Mouse (Mus musculus) midbrain, embryonic 10.5 days (tissue): ENCODE measurements at regions not wholly inside any gene's neighbourhood (a gene's known extent, or its start where the extent isn't known, plus 50 kb on each side); places are given as distances from the start of the nearest gene placed in this dataset.

ENCODE experiments used
- DNase-seq: peaks from one replicate; pipeline ENCODE4 v3.0.0-alpha.2; 2017; ENCODE audit warnings: low spot score
- H3K27ac ChIP-seq: fragments of 300-500 bp; sonication (generic); replicated peaks from 2 replicates; pipeline ENCODE4 v1.5.1; 2016; ENCODE audit warnings: mild to moderate bottlenecking
- H3K27me3 ChIP-seq: fragments of 300-500 bp; sonication (generic); 2 replicates; pipeline ENCODE4 v1.6.1; 2016; ENCODE audit warnings: low read depth, mild to moderate bottlenecking; ENCODE audit not compliant: poor library complexity, severe bottlenecking
- H3K36me3 ChIP-seq: fragments of 300-500 bp; sonication (generic); 2 replicates; pipeline ENCODE4 v1.6.1; 2016; ENCODE audit warnings: mild to moderate bottlenecking, moderate library complexity
- H3K4me1 ChIP-seq: fragments of 300-500 bp; sonication (generic); 2 replicates; pipeline ENCODE4 v1.6.1; 2016
- H3K4me3 ChIP-seq: fragments of 300-500 bp; sonication (generic); 2 replicates; pipeline ENCODE4 v1.5.1; 2016; ENCODE audit warnings: mild to moderate bottlenecking, moderate library complexity
- H3K9me3 ChIP-seq: fragments of 300-500 bp; sonication (generic); replicated peaks from 2 replicates; pipeline ENCODE4 v1.6.1; 2016; ENCODE audit warnings: mild to moderate bottlenecking
- WGBS: fragments of 180-500 bp; shearing (Covaris S2); methylation state at CpG from one replicate; pipeline ENCODE4 v1.1.7; 2016; 5-methylcytosine and 5-hydroxymethylcytosine counted together

GRCm38 (mm10) chr1:73828996-73829395 lies 295.3 kb downstream of the Tns1 start:
- DNase-seq = no peak
- H3K27me3 ChIP-seq = peaks cover 13% of the 10 kb centered on the region
- no peaks in the 10 kb centered on the region for H3K36me3 ChIP-seq
- WGBS = 76% methylated on average over 10 of the region's 10 CpGs
- H3K4me3 ChIP-seq = no peak overlapping the region
- peaks cover 45% of the 10 kb centered on the region for H3K4me1 ChIP-seq
- no peaks in the 10 kb centered on the region for H3K9me3 ChIP-seq
- H3K27ac ChIP-seq = peak overlapping the region; percentile 39

DNA sequence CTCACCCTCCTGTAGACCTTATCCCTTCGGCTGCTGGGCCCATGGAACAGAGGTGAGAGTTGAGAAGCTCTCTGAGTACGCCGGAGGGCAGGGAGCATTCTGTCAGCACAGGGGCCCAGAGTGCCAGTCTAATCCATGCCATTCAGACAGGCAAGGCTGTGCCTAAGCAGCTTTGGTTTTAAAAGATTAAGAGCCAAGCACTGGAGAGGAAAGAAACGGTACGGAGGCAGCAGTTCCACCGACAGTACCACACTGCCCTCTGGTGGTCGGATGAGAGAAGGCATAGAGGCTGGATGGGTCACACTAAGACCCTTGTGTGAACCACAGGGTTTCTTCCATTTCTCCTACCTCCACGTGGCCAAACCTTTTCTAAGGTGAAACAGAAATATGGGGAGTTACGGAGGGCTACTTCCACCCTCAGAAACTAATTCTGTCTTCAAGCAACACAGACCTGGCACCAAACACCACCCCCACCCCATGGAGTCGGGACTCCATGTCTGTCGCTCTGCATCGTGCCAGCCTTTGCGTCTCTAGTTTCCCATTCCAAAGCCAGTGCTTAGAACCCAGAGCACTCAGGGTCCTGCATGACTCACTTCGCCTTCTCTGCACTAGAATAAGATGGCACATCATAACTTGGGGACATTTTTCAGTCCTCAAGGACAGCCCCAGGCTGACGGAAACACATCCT lies 297.9 kb downstream of the Tns1 start:
- H3K36me3 ChIP-seq = no peaks in the 10 kb centered on the region
- H3K27ac ChIP-seq = peak overlapping the region; percentile 69
- no peaks in the 10 kb centered on the region for H3K9me3 ChIP-seq
- H3K4me1 ChIP-seq = peaks cover 49% of the 10 kb centered on the region
- peak; percentile 89 for DNase-seq
- WGBS = 39% methylated on average over 15 of the region's 15 CpGs
- H3K27me3 ChIP-seq = peaks cover 13% of the 10 kb centered on the region
- H3K4me3 ChIP-seq = peak overlapping the region; percentile 11; the same call in 1 of the 2 replicates

DNA sequence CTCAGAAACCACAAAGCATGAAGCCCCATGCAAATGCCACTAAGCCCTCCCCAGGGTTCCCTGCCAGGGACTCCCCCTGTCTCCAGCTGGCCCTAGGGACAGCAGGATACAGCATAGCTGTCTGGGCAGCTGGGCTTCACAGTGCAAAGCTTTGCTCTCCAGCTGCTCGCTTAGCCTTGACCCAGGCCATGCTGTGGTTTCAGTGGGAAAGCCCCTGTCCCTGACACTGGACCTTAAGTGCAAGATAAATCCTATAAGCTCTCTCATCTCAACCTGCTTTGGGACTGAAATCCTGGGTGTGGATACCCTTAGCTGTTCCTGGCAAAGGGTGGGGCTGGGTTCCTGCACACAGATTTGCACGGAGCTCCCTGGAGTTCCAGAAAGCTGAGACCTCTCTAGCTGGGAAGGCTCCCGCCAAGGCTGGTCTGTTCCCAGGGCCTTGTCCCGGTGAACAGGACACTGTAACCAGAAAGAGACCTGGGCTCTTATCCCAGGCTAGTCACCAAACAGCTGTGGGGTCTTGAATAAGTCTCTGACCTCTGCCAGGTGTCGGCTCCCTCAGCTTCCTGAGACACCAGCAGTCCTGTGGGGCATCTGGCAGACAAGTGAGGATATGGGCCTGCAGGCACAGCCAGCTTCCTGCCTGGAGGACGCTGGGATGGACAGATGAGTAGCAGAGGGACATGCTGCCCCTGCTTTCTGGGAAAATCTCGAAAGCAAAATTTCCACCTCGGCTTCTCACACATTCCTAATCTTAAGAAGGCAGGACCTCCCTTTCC lies 299.7 kb downstream of the Tns1 start:
- Histone ChIP-seq H3K36me3 (no peaks in the 10 kb centered on the region), H3K4me3 (no peak overlapping the region), H3K9me3 (no peaks in the 10 kb centered on the region), H3K27ac (peak overlapping the region; percentile 73), H3K4me1 (peaks cover 49% of the 10 kb centered on the region), H3K27me3 (peaks cover 13% of the 10 kb centered on the region)
- 52% methylated on average over 8 of the region's 8 CpGs for WGBS
- DNase-seq = peak; percentile 22

DNA sequence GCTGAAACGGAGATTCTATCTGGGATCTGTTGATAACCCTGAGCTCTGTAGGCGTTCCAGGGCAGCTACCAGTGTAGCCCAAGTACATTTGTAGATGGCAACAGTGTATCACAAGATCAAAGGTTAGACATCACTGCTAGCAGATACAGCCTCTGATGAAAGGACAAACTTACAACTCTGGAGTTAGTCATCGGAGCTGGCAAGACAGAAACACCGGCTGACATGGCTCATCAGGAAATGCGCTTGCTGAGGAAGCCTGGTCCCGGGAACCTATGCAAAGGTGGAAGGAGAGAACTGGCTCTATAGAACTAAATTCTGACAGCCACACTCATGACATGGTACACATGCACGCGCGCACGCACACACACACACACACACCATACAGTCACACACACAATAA lies 300.5 kb downstream of the Tns1 start:
- Histone ChIP-seq H3K27ac (no peak overlapping the region), H3K27me3 (peaks cover 13% of the 10 kb centered on the region), H3K9me3 (no peaks in the 10 kb centered on the region), H3K36me3 (no peaks in the 10 kb centered on the region), H3K4me3 (no peak overlapping the region), H3K4me1 (peaks cover 45% of the 10 kb centered on the region)
- WGBS = 83% methylated on average over 10 of the region's 10 CpGs
- no peak for DNase-seq

DNA sequence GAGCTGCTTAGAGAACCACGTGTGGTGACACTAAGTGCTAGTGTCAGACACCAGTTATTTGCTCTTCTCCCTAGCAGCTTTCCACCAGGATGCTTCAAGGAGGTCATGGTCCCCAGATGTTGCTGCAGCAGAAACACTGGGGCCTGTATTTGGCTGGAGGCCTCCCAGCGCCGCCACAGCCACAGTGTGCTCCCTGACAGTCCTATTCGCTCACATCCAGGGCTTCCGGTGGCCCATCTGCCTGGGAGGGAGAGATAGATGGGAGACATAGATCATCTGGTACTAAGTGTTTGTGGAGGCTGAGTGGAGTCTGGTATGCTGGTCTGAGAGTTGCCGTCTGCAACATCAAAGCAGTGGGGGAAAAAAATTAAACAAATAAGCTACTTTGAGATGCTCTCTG lies 301.6 kb downstream of the Tns1 start:
- no peak for DNase-seq
- Histone ChIP-seq H3K4me3 (no peak overlapping the region), H3K27ac (peak overlapping the region; percentile 62; the same call in 1 of the 2 replicates), H3K9me3 (no peaks in the 10 kb centered on the region), H3K36me3 (no peaks in the 10 kb centered on the region), H3K27me3 (peaks cover 7% of the 10 kb centered on the region; the same call in 1 of the 2 replicates), H3K4me1 (peaks cover 35% of the 10 kb centered on the region)
- WGBS = 59% methylated on average over 6 of the region's 6 CpGs

GRCm38 (mm10) chr1:73820701-73821100 lies 303.5 kb downstream of the Tns1 start:
- no peak overlapping the region for H3K4me3 ChIP-seq
- no peaks in the 10 kb centered on the region for H3K27me3 ChIP-seq
- H3K4me1 ChIP-seq = peaks cover 18% of the 10 kb centered on the region
- 84% methylated on average over 7 of the region's 7 CpGs for WGBS
- no peaks in the 10 kb centered on the region for H3K9me3 ChIP-seq
- H3K27ac ChIP-seq = 0 out of 2 replicates have a peak overlapping the region, but pooled peaks have one; percentile 24
- no peak for DNase-seq
- no peaks in the 10 kb centered on the region for H3K36me3 ChIP-seq

DNA sequence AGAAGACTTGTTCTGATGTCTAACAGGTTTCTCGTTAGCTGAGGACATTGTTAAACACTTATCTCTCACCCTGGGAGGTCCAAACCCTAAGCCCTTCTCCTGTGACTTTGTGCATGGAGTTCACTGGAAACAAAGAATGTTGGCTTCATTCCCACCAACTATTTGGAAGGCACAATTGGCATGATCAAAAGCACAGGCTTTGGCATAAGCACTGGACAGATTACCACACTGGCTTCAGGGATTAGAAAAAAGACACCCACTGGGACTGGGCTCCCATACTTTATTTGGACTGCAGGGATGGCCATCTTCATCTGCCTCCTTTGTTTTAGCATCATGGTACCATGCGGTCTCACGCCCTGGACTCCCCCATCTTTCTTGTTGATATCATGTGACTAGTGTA lies 317.0 kb downstream of the Tns1 start:
- Histone ChIP-seq H3K9me3 (no peaks in the 10 kb centered on the region), H3K27me3 (no peaks in the 10 kb centered on the region), H3K27ac (no peak overlapping the region), H3K4me1 (no peaks in the 10 kb centered on the region), H3K36me3 (no peaks in the 10 kb centered on the region), H3K4me3 (no peak overlapping the region)
- no peak for DNase-seq
- 87% methylated on average over 3 of the region's 3 CpGs for WGBS

DNA sequence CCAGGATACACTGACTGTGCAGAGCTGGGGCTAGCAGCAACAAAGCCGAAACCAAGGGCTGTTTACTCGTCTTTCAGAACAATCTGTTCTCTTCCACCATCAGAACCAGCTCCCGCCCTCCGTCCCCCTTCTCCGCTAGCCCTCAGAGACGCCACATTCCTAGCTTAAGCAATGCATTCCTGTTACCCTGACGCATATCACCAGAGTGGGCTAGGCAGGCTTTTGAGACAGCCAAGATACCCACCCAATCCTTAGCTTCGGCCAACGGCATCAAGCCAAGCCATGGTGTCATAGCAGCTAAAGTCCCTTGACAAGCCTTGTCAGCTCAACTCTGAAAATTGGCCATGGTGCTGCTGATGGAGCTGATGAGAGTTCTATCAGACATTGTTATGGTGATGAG lies 319.1 kb downstream of the Tns1 start:
- H3K9me3 ChIP-seq = peaks cover 3% of the 10 kb centered on the region; the same call in 1 of the 2 replicates
- H3K4me3 ChIP-seq = no peak overlapping the region
- H3K36me3 ChIP-seq = no peaks in the 10 kb centered on the region
- no peak for DNase-seq
- H3K27ac ChIP-seq = 0 out of 2 replicates have a peak overlapping the region, but pooled peaks have one; percentile 9
- H3K27me3 ChIP-seq = no peaks in the 10 kb centered on the region
- no peaks in the 10 kb centered on the region for H3K4me1 ChIP-seq
- WGBS = 88% methylated on average over 9 of the region's 9 CpGs

- Histone ChIP-seq H3K27ac (no peak overlapping the region), H3K4me1 (peaks cover 7% of the 10 kb centered on the region), H3K9me3 (peaks cover 3% of the 10 kb centered on the region; the same call in 1 of the 2 replicates), H3K4me3 (no peak overlapping the region), H3K36me3 (no peaks in the 10 kb centered on the region), H3K27me3 (no peaks in the 10 kb centered on the region)
- no peak for DNase-seq
- WGBS = 90% methylated on average over 1 of the region's 1 CpGs
Observed at GRCm38 (mm10) chr1:73799996-73800395, 324.3 kb downstream of the Tns1 start.

DNA sequence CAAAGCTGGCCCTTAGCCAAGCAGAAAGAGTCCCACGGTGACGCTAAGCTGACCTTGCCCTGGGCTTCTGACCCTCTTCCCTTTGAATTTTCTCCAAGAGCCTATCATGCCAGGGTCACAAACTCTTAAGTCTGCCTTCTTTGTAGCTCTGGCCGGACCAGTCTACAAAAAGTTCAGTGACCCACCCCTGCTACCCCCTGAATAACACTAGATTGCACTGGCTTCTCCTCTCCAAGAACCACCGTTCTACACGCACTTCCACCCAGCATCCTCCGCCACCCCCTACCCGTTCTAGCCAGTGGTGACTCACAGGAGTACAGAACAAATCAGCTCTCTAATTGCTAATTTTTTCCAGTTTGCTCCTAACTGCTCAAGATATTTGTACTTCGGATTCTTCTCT lies 325.0 kb downstream of the Tns1 start:
- Histone ChIP-seq H3K36me3 (no peaks in the 10 kb centered on the region), H3K27ac (peak overlapping the region; percentile 43), H3K4me1 (peaks cover 7% of the 10 kb centered on the region), H3K4me3 (no peak overlapping the region), H3K9me3 (peaks cover 3% of the 10 kb centered on the region; the same call in 1 of the 2 replicates), H3K27me3 (no peaks in the 10 kb centered on the region)
- WGBS = 66% methylated on average over 8 of the region's 8 CpGs
- DNase-seq = no peak

DNA sequence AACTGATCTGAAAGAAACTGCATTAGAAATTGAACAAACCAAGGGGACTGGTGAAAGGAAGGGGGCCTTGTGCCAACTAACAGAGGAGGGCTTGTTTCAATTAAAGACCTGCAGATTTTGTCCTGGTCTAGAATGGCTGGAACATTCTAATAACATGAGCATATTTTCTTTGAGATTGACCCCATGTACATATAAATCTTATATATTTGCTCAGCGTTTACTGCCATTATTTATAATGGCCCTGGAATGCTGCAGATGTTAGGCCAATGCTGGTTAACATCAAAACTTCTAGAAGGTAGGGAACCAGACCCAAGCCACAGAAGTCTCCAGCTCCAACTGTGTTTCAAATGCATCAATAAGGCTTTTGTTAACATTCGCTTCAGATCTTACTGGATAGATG lies 326.4 kb downstream of the Tns1 start:
- DNase-seq = no peak
- Histone ChIP-seq H3K4me1 (peaks cover 7% of the 10 kb centered on the region), H3K36me3 (no peaks in the 10 kb centered on the region), H3K9me3 (peaks cover 3% of the 10 kb centered on the region; the same call in 1 of the 2 replicates), H3K27ac (no peak overlapping the region), H3K27me3 (no peaks in the 10 kb centered on the region), H3K4me3 (no peak overlapping the region)
- WGBS = 95% methylated on average over 2 of the region's 2 CpGs

- Histone ChIP-seq H3K4me1 (peaks cover 7% of the 10 kb centered on the region), H3K27me3 (no peaks in the 10 kb centered on the region), H3K4me3 (no peak overlapping the region), H3K36me3 (no peaks in the 10 kb centered on the region), H3K9me3 (peaks cover 3% of the 10 kb centered on the region; the same call in 1 of the 2 replicates), H3K27ac (no peak overlapping the region)
- WGBS = 89% methylated on average over 2 of the region's 2 CpGs
- no peak for DNase-seq
Observed at GRCm38 (mm10) chr1:73797413-73797812, 326.8 kb downstream of the Tns1 start.

DNA sequence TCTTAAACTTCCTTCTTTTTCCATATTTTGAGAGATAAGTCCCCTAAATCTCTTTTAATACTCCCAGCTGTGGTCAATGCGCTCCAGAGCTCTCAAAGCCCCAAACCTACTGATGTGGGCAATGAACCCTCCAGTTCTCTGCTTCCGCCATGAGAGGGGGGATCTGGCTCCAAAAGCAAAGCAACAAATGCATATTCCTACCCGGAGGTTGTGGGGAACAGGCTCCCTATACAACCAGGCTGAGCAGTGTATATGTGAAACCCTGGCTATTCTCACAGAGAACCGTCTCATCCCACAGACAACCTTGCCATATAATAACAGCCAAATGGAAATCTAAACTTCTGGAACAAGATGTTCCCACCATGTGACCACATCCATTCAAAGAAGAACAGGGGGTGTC lies 330.4 kb downstream of the Tns1 start:
- no peaks in the 10 kb centered on the region for H3K9me3 ChIP-seq
- WGBS = 86% methylated on average over 4 of the region's 4 CpGs

More for the DNA sequence above, 330.4 kb downstream of the Tns1 start:
- no peak for DNase-seq
- no peaks in the 10 kb centered on the region for H3K4me1 ChIP-seq
- no peak overlapping the region for H3K4me3 ChIP-seq
- no peak overlapping the region for H3K27ac ChIP-seq
- H3K27me3 ChIP-seq = no peaks in the 10 kb centered on the region
- H3K36me3 ChIP-seq = no peaks in the 10 kb centered on the region
